ENCODE assay signal across 8 mouse cellular contexts in genomic region chr2:18608260-18609074, GRCm38 (mm10).
DNase-seq lines count a peak whose midpoint lies in the region; ATAC-seq lines count a peak whose summit lies in the region.

No protein-coding gene starts in this region.

- H3K4me3 ChIP-seq in hindbrain, embryonic 15.5 days, result peak overlapping the region; percentile 43

- peak overlapping the region; percentile 61 for H3K4me2 ChIP-seq in hindbrain, embryonic 15.5 days

- H3K9ac ChIP-seq in hindbrain, embryonic 15.5 days, result peak overlapping the region; percentile 45

- peaks cover 26% of the 10 kb centered on the region for H3K4me1 ChIP-seq in hindbrain, embryonic 15.5 days (replicated peaks)

- peak; percentile 89 for ATAC-seq in hindbrain, embryonic 15.5 days (ENCODE audit: low FRiP score, low read depth)

- H3K27ac ChIP-seq in hindbrain, embryonic 15.5 days (replicated peaks), result no peak overlapping the region

- no peaks in the 10 kb centered on the region for H3K36me3 ChIP-seq in hindbrain, embryonic 15.5 days

- WGBS in hindbrain, embryonic 15.5 days, result under 1% methylated on average over 29 of the region's 29 CpGs

- H3K9me3 ChIP-seq in hindbrain, embryonic 15.5 days, result no peaks in the 10 kb centered on the region

- peaks cover 39% of the 10 kb centered on the region for H3K27me3 ChIP-seq in hindbrain, embryonic 15.5 days

- DNase-seq in Muller cell, postnatal 12 days (ENCODE audit: inconsistent ontology term), result peak; percentile 25
- DNase-seq in cerebellum, postnatal 14 days, result peak; percentile 74 to 77
- DNase-seq in gastrocnemius, adult 18-20 months (ENCODE audit: low spot score), result peak; percentile 3
- peak; percentile 41 to 55 for DNase-seq in layer of hippocampus, postnatal 36 days
- peak; percentile 27 for DNase-seq in lung, postnatal 36 days
- DNase-seq in right cerebral cortex, postnatal 14 days, result peak; percentile 24
- DNase-seq in c-Kit-positive CD71-positive TER-119-positive erythroid progenitor cells, embryonic 14.5 days (ENCODE audit: low spot score), result no peak
